Mouse (Mus musculus) kidney, embryonic 15.5 days (tissue): ENCODE data around the gene Megf8. TPM values are rescaled to one million over a fixed set of nuclear protein-coding genes. Genes with fewer than 3 reads are reported as not detected.
"Not testable (repeated sequence)": the region's sequence is repeated elsewhere in the genome, so short reads cannot be mapped to it uniquely, and the experiment has no call there.

Experiments
- ATAC-seq: fragments of 200-750 bp; cut with Nextera tagmentation; replicated peaks from 2 replicates; pipeline ENCODE4 v1.8.0; 2017; ENCODE audit warnings: moderate TSS enrichment; ENCODE audit not compliant: low FRiP score
- H3K27ac ChIP-seq: fragments of 300-500 bp; sonication (generic); 2 replicates; pipeline ENCODE4 v1.5.1; 2015; ENCODE audit warnings: mild to moderate bottlenecking, inconsistent platforms
- H3K27me3 ChIP-seq: fragments of 300-500 bp; sonication (generic); 2 replicates; pipeline ENCODE4 v1.6.1; 2015; ENCODE audit warnings: inconsistent platforms
- H3K36me3 ChIP-seq: fragments of 300-500 bp; sonication (generic); 2 replicates; pipeline ENCODE4 v1.6.1; 2015; ENCODE audit warnings: inconsistent platforms
- H3K4me1 ChIP-seq: fragments of 300-500 bp; sonication (generic); 2 replicates; pipeline ENCODE4 v1.6.1; 2015; ENCODE audit warnings: inconsistent platforms
- H3K4me2 ChIP-seq: fragments of 300-500 bp; sonication (generic); 2 replicates; pipeline ENCODE4 v1.6.1; 2015; ENCODE audit warnings: moderate library complexity, mild to moderate bottlenecking, inconsistent platforms
- H3K4me3 ChIP-seq: fragments of 300-500 bp; sonication (generic); replicated peaks from 2 replicates; pipeline ENCODE4 v1.5.1; 2015; ENCODE audit warnings: mild to moderate bottlenecking, inconsistent platforms
- H3K9ac ChIP-seq: fragments of 300-500 bp; sonication (generic); 2 replicates; pipeline ENCODE4 v1.6.1; 2015; ENCODE audit warnings: mild to moderate bottlenecking, inconsistent platforms
- H3K9me3 ChIP-seq: fragments of 300-500 bp; sonication (generic); replicated peaks from 2 replicates; pipeline ENCODE4 v1.6.1; 2016; ENCODE audit warnings: inconsistent platforms
- WGBS: fragments of 180-500 bp; shearing (Covaris S2); methylation state at CpG from one replicate; pipeline ENCODE4 v1.1.7; 2015; ENCODE audit warnings: mixed read lengths; 5-methylcytosine and 5-hydroxymethylcytosine counted together
- polyA plus RNA-seq: library from polyadenylated mRNA; unstranded; fragments of >200 nt; fragmentation: Nextera tagmentation; extraction: Ambion mirVana; gene quantifications from 2 replicates; pipeline ENCODE4 v1.2.1, GENCODE M21; 2015

Gene Megf8
- polyA plus RNA-seq, 1 experiment from 2014 or later, result 16.4 TPM

DNA sequence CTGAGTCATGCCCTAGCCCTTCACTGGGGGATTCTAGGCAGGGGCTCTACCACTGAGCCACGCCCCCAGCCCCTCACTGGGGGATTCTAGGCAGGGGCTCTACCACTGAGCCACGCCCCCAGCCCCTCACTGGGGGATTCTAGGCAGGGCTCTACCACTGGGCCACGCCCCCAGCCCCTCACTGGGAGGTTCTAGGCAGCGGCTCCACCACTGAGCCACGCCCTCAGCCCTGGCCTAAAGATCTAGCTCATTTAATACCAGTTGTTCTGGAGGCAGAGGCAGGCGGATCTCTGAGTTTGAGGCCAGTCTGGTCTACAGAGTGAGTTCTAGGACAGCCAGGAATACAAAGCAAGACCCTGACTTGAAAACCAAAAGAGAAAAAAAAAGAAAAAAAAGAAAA, 8.5 kb downstream of the Megf8 start:
- H3K9me3 ChIP-seq, ATAC-seq, H3K27me3 ChIP-seq, H3K27ac ChIP-seq, H3K4me3 ChIP-seq, H3K4me2 ChIP-seq, H3K9ac ChIP-seq: not testable (repeated sequence)
- Histone ChIP-seq H3K4me1 (peaks cover 16% of the 10 kb centered on the region), H3K36me3 (peaks cover 26% of the 10 kb centered on the region)
- 92% methylated on average over 6 of the region's 6 CpGs for WGBS

DNA sequence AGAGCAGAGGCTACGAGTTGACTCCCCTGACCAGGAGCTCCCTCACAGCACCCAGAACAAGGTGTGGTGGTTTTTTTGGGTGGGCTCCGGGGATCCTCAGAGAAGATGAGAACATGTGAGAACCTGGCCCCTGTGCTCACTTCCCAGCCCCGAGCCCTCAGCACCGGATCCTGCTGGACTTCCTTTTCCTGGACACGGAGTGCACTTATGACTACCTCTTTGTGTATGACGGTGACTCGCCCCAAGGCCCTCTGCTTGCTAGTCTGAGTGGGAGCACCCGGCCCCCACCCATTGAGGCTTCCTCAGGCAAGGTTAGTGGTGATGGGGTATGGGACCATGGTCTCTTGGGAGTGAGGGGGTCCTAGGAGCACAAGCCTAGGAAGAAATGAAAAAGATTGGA, 9.3 kb downstream of the Megf8 start:
- H3K9ac ChIP-seq, result no peak overlapping the region
- H3K4me3 ChIP-seq, result no peak overlapping the region
- no peak overlapping the region for H3K4me2 ChIP-seq
- WGBS, result 73% methylated on average over 8 of the region's 8 CpGs
- H3K36me3 ChIP-seq, result peaks cover 34% of the 10 kb centered on the region
- no peak for ATAC-seq
- H3K9me3 ChIP-seq, result no peaks in the 10 kb centered on the region
- H3K27me3 ChIP-seq, result no peaks in the 10 kb centered on the region
- H3K4me1 ChIP-seq, result peaks cover 13% of the 10 kb centered on the region
- no peak overlapping the region for H3K27ac ChIP-seq

DNA sequence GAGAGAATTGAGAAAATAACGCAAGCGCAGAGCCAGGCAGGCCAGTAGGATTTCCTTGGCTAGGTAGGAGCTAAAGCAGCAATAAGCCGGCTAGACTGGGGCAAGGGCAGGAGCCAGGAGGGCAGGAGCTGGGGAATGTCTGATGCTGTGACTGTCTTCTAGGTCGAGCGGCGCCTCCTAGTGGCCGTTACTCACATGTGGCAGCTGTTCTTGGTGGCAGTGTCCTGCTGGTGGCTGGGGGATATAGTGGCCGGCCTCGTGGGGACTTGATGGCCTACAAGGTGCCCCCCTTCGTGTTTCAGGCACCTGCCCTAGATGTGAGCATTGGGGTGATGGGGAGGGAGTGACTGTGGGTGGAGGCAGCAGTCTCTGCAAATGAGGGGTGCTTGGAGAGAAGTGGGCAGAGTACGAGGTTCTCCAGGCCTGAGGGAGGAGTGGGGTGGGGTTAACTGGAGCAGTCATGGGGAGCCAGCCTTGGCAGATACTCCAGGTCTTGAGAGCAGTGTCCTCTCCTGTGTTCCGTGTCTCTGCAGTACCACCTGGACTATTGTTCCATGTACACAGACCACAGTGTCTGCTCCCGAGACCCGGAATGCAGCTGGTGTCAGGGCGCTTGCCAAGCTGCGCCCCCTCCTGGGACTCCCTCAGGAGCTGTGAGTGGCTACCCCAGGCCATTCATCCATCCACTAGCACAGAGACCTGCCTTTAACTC, 16.8 kb downstream of the Megf8 start:
- peaks cover 75% of the 10 kb centered on the region for H3K36me3 ChIP-seq
- ATAC-seq, result peak; percentile 60
- no peak overlapping the region for H3K4me2 ChIP-seq
- no peak overlapping the region for H3K9ac ChIP-seq
- H3K27ac ChIP-seq, result no peak overlapping the region
- H3K4me1 ChIP-seq, result no peaks in the 10 kb centered on the region
- H3K4me3 ChIP-seq, result no peak overlapping the region
- H3K27me3 ChIP-seq, result no peaks in the 10 kb centered on the region
- WGBS, result 39% methylated on average over 16 of the region's 16 CpGs
- H3K9me3 ChIP-seq, result no peaks in the 10 kb centered on the region

DNA sequence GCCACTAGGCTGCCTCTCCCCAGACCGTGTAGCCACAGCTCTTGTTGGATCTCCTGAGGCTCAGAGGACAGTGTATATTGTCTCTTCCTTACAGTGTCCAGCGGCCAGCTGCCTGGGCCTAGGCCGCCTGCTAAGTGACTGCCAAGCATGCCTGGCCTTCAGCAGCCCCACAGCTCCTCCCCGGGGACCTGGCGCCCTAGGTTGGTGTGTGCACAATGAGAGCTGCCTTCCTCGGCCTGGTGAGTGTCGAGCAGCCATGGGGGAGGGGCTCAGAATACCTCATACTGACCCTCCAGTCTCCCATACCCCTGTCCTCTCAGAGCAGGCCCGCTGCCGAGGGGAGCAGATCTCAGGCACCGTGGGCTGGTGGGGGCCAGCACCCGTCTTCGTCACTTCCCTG, 17.5 kb downstream of the Megf8 start:
- WGBS, result 87% methylated on average over 12 of the region's 12 CpGs
- H3K4me1 ChIP-seq, result no peaks in the 10 kb centered on the region
- no peak overlapping the region for H3K4me2 ChIP-seq
- H3K36me3 ChIP-seq, result peaks cover 73% of the 10 kb centered on the region
- no peak overlapping the region for H3K27ac ChIP-seq
- H3K9ac ChIP-seq, result no peak overlapping the region
- no peak for ATAC-seq
- no peaks in the 10 kb centered on the region for H3K9me3 ChIP-seq
- no peaks in the 10 kb centered on the region for H3K27me3 ChIP-seq
- no peak overlapping the region for H3K4me3 ChIP-seq

DNA sequence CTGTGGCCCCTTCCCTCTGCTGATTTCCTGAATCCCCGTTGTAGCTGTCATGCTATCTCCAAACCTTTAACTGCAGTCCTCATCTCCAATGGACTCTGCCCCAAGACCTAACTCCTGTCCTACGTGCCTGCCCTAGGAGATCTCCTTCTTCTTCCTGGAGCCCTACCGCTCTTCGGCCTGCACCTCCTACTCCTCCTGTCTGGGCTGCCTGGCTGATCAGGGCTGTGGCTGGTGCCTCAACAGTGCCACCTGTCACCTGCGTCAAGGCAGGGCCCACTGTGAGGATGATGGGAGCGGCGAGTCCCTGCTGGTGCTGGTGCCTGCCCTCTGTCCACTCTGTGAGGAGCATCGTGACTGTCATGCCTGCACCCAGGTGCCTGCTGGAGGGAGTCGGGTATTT, 22.4 kb downstream of the Megf8 start:
- WGBS, result 92% methylated on average over 9 of the region's 9 CpGs
- H3K36me3 ChIP-seq, result peaks cover 85% of the 10 kb centered on the region
- H3K9ac ChIP-seq, result no peak overlapping the region
- H3K4me3 ChIP-seq, result no peak overlapping the region
- no peaks in the 10 kb centered on the region for H3K27me3 ChIP-seq
- H3K4me1 ChIP-seq, result no peaks in the 10 kb centered on the region
- H3K9me3 ChIP-seq, result no peaks in the 10 kb centered on the region
- H3K4me2 ChIP-seq, result no peak overlapping the region
- no peak overlapping the region for H3K27ac ChIP-seq
- no peak for ATAC-seq

DNA sequence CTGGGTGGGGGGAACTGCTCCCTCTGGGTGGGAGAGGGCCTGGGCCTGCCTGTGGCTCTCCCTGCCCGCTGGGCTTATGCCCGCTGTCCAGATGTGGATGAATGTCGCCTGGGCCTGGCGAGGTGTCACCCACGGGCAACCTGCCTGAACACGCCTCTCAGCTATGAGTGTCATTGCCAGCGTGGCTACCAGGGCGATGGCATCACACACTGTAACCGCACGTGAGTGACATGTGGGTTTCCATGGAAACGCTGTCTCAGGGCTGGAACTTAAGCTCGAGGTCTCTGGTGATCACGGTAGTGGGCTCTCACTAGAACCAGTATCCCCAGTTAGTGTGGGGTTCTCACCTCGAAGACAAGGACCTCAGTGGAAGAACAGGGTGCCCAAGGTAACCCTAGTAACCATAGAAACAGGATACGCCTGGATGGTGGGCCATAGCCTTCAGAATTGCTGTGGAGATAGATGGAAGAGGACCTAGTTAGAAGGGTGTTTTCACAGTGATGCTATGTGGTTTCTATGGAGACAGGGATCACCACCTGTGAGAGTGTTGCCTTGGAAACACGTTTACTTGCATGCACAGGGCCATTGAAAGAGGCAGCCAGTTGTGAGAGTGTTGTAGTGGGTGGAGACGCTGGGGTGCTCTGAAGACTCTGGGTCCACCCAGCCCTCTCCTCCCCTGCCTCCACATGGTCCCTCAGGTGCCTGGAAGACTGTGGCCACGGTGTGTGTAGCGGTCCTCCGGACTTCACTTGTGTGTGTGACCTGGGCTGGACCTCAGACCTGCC, 24.2 kb downstream of the Megf8 start:
- H3K4me3 ChIP-seq, result no peak overlapping the region
- H3K36me3 ChIP-seq, result peaks cover 83% of the 10 kb centered on the region
- H3K9ac ChIP-seq, result no peak overlapping the region
- no peak overlapping the region for H3K27ac ChIP-seq
- H3K4me1 ChIP-seq, result no peaks in the 10 kb centered on the region
- H3K9me3 ChIP-seq, result no peaks in the 10 kb centered on the region
- 83% methylated on average over 18 of the region's 20 CpGs for WGBS
- H3K27me3 ChIP-seq, result no peaks in the 10 kb centered on the region
- ATAC-seq, result no peak
- no peak overlapping the region for H3K4me2 ChIP-seq

DNA sequence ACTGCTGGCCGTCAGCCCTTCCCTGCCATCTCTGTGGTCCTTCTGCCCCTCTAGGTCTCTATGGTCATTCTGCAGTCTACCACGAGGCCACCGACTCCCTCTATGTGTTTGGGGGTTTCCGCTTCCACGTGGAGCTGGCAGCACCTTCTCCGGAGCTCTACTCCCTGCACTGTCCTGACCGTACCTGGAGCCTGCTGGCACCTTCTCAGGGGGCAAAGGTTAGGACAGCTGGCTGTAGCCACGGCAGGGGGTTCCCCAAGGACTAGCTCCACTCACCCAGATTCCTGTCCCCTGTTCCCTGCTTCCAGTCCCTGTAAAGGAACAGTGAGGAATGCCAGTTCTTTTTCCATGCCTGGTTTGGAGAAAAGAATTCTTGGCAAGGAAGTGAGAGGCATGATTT, 31.9 kb downstream of the Megf8 start:
- peaks cover 96% of the 10 kb centered on the region for H3K36me3 ChIP-seq

DNA sequence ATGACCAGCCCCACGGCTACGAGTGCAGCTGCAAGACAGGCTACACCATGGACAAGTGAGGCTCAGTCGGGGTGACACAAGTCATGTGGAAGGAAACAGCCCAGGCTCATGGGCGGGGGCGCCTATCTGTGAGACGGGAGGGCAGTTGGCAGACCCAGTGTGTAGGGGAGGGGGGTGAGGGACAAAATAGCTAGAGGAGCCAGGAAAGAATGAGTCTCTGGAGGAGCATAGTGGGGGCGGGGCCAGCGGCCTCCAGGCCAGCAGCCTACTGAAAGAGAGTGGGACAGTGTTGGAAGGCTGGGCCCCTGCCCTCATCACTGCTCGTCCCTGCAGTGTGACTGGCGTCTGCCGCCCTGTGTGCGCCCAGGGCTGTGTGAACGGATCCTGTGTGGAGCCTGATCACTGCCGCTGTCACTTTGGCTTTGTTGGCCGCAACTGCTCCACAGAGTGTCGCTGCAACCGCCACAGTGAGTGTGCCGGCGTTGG, 41.8 kb downstream of the Megf8 start:
- Histone ChIP-seq H3K4me3 (no peak overlapping the region), H3K4me2 (no peak overlapping the region), H3K9ac (no peak overlapping the region), H3K36me3 (peaks cover 91% of the 10 kb centered on the region), H3K27me3 (no peaks in the 10 kb centered on the region), H3K27ac (no peak overlapping the region), H3K4me1 (no peaks in the 10 kb centered on the region), H3K9me3 (no peaks in the 10 kb centered on the region)
- WGBS, result 82% methylated on average over 19 of the region's 19 CpGs
- no peak for ATAC-seq

More for the DNA sequence above, 31.9 kb downstream of the Megf8 start:
- H3K4me1 ChIP-seq, result no peaks in the 10 kb centered on the region
- no peak overlapping the region for H3K4me3 ChIP-seq
- no peak overlapping the region for H3K9ac ChIP-seq
- ATAC-seq, result no peak
- H3K27ac ChIP-seq, result no peak overlapping the region
- WGBS, result 85% methylated on average over 8 of the region's 8 CpGs
- no peaks in the 10 kb centered on the region for H3K27me3 ChIP-seq
- H3K9me3 ChIP-seq, result no peaks in the 10 kb centered on the region; the same call in 1 of the 2 replicates
- H3K4me2 ChIP-seq, result no peak overlapping the region

DNA sequence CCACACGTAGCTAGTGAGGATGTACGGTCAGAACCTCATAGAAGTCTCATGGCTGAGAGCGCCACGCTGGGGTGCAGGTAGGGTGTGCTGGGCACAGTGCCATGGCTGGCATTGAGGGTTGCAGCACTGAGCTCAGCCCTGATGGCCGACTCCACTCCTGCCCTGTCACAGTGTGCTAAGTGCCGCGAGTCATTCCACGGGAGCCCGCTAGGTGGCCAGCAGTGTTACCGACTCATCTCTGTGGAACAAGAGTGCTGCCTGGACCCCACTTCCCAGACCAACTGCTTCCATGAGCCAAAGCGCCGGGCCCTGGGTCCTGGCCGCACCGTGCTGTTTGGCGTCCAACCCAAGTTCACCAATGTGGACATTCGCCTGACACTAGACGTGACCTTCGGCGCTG, 46.2 kb downstream of the Megf8 start:
- no peak for ATAC-seq
- no peak overlapping the region for H3K4me2 ChIP-seq
- peaks cover 7% of the 10 kb centered on the region for H3K4me1 ChIP-seq
- H3K4me3 ChIP-seq, result no peak overlapping the region
- peaks cover 23% of the 10 kb centered on the region for H3K27me3 ChIP-seq
- H3K9ac ChIP-seq, result no peak overlapping the region
- H3K36me3 ChIP-seq, result peaks cover 61% of the 10 kb centered on the region
- WGBS, result 87% methylated on average over 19 of the region's 19 CpGs
- H3K27ac ChIP-seq, result no peak overlapping the region
- no peaks in the 10 kb centered on the region for H3K9me3 ChIP-seq

DNA sequence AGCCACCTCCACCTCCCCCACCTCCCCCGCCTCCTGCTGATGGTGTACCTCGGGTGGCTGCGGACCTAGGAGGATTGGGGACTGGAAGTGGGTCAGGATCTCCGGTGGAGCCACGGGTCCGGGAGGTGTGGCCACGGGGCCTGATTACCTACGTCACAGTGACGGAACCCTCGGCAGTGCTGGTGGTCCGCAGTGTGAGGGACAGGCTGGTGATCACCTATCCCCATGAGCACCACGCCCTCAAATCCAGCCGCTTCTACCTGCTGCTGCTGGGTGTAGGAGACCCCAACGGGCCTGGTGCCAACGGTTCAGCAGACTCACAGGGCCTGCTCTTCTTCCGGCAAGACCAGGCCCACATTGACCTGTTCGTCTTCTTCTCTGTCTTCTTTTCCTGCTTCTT, 46.7 kb downstream of the Megf8 start:
- Histone ChIP-seq H3K4me1 (peaks cover 12% of the 10 kb centered on the region), H3K27me3 (peaks cover 28% of the 10 kb centered on the region), H3K4me3 (no peak overlapping the region), H3K9ac (no peak overlapping the region), H3K4me2 (no peak overlapping the region), H3K27ac (no peak overlapping the region), H3K36me3 (peaks cover 58% of the 10 kb centered on the region), H3K9me3 (no peaks in the 10 kb centered on the region)
- ATAC-seq, result no peak
- WGBS, result 93% methylated on average over 17 of the region's 17 CpGs

DNA sequence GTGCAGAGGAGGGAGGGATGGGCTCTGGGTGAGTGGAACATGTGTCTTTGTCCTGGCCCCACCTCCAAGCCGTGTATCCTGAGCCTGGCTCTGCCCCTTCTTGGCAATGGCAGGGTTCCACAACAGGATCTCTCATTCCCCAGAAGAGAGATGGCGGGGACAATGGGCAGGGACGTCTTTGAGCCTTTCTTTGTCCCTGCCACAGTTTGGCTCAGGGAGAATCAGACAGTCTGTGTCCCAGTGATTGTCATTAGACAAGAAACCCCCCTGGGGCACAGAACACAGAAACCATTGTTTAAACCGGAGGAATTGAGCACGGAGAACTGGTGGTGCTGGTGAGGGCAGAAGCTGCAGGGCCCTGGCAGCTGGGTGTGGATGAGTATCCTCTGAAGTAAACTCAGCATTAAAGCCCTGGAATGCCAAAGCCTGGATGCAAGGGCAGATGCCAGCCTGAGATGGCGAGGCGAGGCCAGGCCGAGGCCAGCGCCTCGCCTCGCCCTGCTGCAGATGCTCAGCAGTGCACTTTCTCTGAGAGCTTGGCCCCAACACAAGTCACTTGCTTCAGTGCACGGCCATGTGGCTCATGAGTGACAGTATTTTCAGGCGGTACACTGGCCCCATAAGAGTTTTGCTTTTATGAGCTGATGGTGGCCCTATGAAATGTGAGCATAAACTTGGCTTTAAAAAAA, 49.1 kb downstream of the Megf8 start:
- H3K4me2 ChIP-seq, result no peak overlapping the region
- no peak overlapping the region for H3K4me3 ChIP-seq
- peaks cover 49% of the 10 kb centered on the region for H3K27me3 ChIP-seq
- H3K27ac ChIP-seq, result no peak overlapping the region
- WGBS, result 53% methylated on average over 13 of the region's 13 CpGs
- no peak for ATAC-seq
- no peaks in the 10 kb centered on the region for H3K9me3 ChIP-seq
- H3K4me1 ChIP-seq, result peaks cover 23% of the 10 kb centered on the region
- peaks cover 34% of the 10 kb centered on the region for H3K36me3 ChIP-seq
- no peak overlapping the region for H3K9ac ChIP-seq
